Mouse (Mus musculus) heart, postnatal 14 days (tissue): ENCODE measurements around the gene Afm. TPM values are rescaled to one million over a fixed set of nuclear protein-coding genes. Genes with fewer than 3 reads are reported as not detected.

Experiments used
- DNase-seq, 2 experiments: peaks; one replicate each; pipeline ENCODE4 v3.0.0; 2021 to 2022
- intact Hi-C: fragments of 180-260 bp; cut with DNase I; formaldehyde crosslinking; loops from one replicate; pipeline ENCODE4 v1.15.1; 2025
- total RNA-seq, 2 experiments: library from RNA; stranded (reverse); gene quantifications; 2 replicates each; pipeline ENCODE4 v1.2.3; 2021

The Afm gene
- total RNA-seq, 2 experiments from 2014 or later = not detected

- DNase-seq = no peak
- intact Hi-C loops = no loop called here
Measured at GRCm38 (mm10) chr5:90515561-90515960, 3.2 kb upstream of the Afm start.

- intact Hi-C loops = no loop called here
- no peak for DNase-seq
Measured at GRCm38 (mm10) chr5:90551191-90551590, 32.5 kb downstream of the Afm start.

GRCm38 (mm10) chr5:90556052-90556451 lies 37.3 kb downstream of the Afm start:
- no peak for DNase-seq
- intact Hi-C loops = no loop called here

GRCm38 (mm10) chr5:90560743-90561142 lies 42.0 kb downstream of the Afm start, which contains the start of gene 5830473C10Rik:
Gene 5830473C10Rik (plus strand): TSS chr5:90561107.
- no peak for DNase-seq
- intact Hi-C loops = no loop called here

GRCm38 (mm10) chr5:90561721-90562275 lies 43.1 kb downstream of the Afm start:
- DNase-seq = no peak
- intact Hi-C loops = no loop called here

- intact Hi-C loops = no loop called here
- no peak for DNase-seq
Measured at GRCm38 (mm10) chr5:90562880-90563279, 44.1 kb downstream of the Afm start.

GRCm38 (mm10) chr5:90564161-90564560 lies 45.4 kb downstream of the Afm start:
- intact Hi-C loops = no loop called here
- DNase-seq = no peak

GRCm38 (mm10) chr5:90565205-90565604 lies 46.5 kb downstream of the Afm start:
- intact Hi-C loops = no loop called here
- DNase-seq = no peak

- no peak for DNase-seq
Measured at GRCm38 (mm10) chr5:90567788-90568187, 49.1 kb downstream of the Afm start.

GRCm38 (mm10) chr5:90568338-90568737 lies 49.6 kb downstream of the Afm start:
- no peak for DNase-seq
- intact Hi-C loops = no loop called here

More at GRCm38 (mm10) chr5:90567788-90568187, 49.1 kb downstream of the Afm start:
- intact Hi-C loops = no loop called here

GRCm38 (mm10) chr5:90571216-90571615 lies 52.5 kb downstream of the Afm start:
- intact Hi-C loops = no loop called here
- DNase-seq = no peak

GRCm38 (mm10) chr5:90577751-90578150 lies 59.0 kb downstream of the Afm start:
- no peak for DNase-seq
- intact Hi-C loops = no loop called here

GRCm38 (mm10) chr5:90579556-90579955 lies 60.8 kb downstream of the Afm start:
- intact Hi-C loops = no loop called here
- no peak for DNase-seq

GRCm38 (mm10) chr5:90582179-90582578 lies 63.4 kb downstream of the Afm start:
- DNase-seq = no peak
- intact Hi-C loops = no loop called here

GRCm38 (mm10) chr5:90584799-90585198 lies 66.1 kb downstream of the Afm start:
- DNase-seq = no peak
- intact Hi-C loops = loop anchor here (5.0 kb wide), 2 partner anchors 177 to 382 kb away; no protein-coding TSS in a partner anchor

GRCm38 (mm10) chr5:90586511-90586910 lies 67.8 kb downstream of the Afm start:
- intact Hi-C loops = loop anchor here (5.0 kb wide), 2 partner anchors 179 to 384 kb away; no protein-coding TSS in a partner anchor
- DNase-seq = no peak

- DNase-seq = no peak
- intact Hi-C loops = loop anchor here (5.0 kb wide), 2 partner anchors 181 to 386 kb away; no protein-coding TSS in a partner anchor
Measured at GRCm38 (mm10) chr5:90588104-90588503, 69.4 kb downstream of the Afm start.

GRCm38 (mm10) chr5:90588708-90589595 lies 70.2 kb downstream of the Afm start:
- peak; percentile 62 to 84 for DNase-seq
- intact Hi-C loops = loop anchor here (5.0 kb wide), 2 partner anchors 182 to 387 kb away; no protein-coding TSS in a partner anchor

- intact Hi-C loops = no loop called here
Measured at GRCm38 (mm10) chr5:90590676-90591075, 71.9 kb downstream of the Afm start.

GRCm38 (mm10) chr5:90591936-90592335 lies 73.2 kb downstream of the Afm start:
- no peak for DNase-seq
- intact Hi-C loops = no loop called here

More at GRCm38 (mm10) chr5:90590676-90591075, 71.9 kb downstream of the Afm start:
- DNase-seq = no peak

- intact Hi-C loops = no loop called here
- no peak for DNase-seq
Measured at GRCm38 (mm10) chr5:90594945-90595344, 76.2 kb downstream of the Afm start.
